Mouse (Mus musculus) stomach, postnatal 0 days (tissue): ENCODE measurements around the gene Pik3cd.

Experiments used
- CTCF ChIP-seq: IDR thresholded peaks from 2 replicates; pipeline ENCODE4 v1.5.1; 2016; ENCODE audit warnings: antibody characterized with exemption, low read depth, mild to moderate bottlenecking, moderate library complexity
- EP300 ChIP-seq: optimal IDR thresholded peaks from 2 replicates; pipeline ENCODE3; 2016; ENCODE audit warnings: antibody characterized with exemption

GRCm38 (mm10) chr4:149609256-149610025, 92.9 kb downstream of the Pik3cd start:
- no peak for TF ChIP-seq CTCF
- no peak for TF ChIP-seq EP300
